Mouse (Mus musculus) liver, adult (tissue): Measurements from ENCODE around the gene Wdr24.
A peak's percentile ranks its signal among the peaks of the same experiment; 100 is the strongest.

ENCODE experiments used
- GATA4 ChIP-seq: IDR thresholded peaks from 2 replicates; pipeline ENCODE4 v1.6.1; 2014; ENCODE audit warnings: mild to moderate bottlenecking, low read length; ENCODE audit not compliant: insufficient replicate concordance

Gene Wdr24

DNA sequence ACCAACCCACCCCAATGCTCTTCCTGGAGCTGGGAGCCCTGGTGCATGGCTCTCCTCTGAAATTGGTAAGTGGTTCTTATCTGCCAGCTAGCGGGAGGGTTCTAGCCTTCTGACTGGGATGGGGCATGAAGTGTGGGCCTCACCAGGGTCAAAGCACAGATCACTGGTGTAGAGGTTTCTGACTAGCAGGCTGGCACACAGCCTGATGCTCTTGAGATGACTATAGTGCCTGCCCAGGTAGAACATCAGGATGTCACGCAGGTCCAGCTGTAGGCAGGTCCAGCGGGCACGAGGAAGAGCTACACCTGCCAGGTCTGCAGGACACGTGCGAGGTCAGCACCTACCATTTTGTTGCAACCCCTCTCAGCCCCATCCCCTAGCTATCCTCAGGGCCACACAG, 36.8 kb downstream of the Wdr24 start:
- no peak for TF ChIP-seq GATA4

DNA sequence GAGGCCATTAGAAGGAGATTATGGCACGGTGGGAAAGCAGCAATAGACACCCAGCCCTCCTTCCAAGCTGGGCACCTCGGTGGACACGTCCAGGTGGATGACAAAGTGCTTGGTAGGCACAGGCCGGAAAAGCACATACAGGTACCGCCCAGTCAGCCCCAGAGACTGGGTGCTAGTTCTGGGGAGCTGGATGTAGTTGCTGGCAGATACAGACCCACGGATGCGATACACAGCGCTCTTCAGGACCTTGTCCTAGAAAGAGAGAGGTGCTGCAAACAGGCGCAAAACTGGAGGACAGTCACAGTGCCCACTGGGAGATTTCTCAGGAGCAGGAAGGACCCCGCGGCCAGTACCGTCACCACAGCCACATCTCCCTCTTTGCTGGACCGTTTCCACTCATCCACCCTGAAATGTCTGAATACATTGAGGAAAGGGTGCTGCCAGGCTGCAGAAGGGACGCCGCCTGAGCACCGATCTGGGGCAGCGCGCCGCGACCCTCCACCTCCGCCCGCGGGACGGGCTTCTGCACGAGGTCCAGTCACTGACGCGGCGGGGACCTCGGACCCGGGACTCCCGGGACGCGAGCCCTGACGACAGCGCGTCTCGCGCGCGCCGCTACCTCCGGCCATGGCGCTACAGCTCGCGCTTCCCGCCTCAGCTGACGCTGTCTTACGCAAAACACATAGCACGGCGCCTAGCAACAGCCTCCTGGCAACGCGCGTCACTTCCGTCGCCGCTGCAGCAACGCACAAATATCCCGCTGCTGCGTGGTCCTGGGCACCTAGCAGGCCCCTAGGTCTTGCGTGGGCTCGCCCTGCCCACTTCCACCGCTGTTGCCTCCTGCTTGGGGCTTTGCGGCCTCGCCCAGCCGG, 37.6 kb downstream of the Wdr24 start, which contains the start of gene Wdr90:
Wdr90 (minus strand) TSS at position 670 of the 872 bp plus-strand sequence.
- TF ChIP-seq GATA4 = no peak; the same call in 1 of the 2 replicates

DNA sequence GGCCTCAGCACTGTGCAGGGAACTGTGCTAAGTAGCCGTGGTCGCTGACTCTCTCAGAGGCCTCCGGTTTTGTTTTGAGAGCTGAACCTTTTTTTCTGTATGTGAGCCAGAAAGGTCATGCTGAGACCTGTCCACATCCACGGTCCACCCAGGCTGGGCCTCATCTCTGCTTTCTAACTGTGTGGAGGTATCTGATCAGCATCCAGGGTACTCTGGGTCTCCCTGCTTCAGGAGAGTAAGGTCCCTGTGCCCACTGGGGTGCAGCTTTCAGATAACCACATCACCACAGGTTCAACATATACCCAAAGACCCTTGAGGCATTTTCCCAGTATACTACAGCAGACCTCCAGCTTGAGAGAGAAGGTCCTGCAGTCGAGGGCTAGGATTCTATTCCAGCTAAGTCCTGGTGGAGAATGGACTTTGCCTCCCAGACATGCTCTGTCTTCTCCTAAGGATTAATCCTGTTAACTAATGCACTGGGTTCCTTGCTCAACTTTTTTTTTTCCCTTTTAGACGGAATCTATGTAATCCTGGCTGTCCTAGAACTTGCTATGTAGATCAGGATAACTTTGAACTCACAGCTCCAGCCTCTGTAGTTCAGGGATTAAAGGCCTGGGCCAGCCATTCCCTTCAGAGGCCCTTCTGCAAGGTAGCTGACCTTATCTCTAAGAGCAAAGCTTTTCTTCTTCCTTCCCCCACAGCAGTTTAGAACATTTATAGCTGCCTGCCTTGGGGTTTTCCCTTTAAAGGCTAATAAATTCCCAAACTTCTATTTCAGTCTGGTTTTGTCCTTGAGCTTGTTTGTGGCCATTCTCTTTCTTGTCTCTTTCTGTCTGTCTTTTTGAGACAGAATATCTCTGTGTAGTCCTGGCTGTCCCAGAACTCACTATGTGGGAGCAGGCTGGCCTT, 38.5 kb downstream of the Wdr24 start:
- TF ChIP-seq GATA4 = no peak

DNA sequence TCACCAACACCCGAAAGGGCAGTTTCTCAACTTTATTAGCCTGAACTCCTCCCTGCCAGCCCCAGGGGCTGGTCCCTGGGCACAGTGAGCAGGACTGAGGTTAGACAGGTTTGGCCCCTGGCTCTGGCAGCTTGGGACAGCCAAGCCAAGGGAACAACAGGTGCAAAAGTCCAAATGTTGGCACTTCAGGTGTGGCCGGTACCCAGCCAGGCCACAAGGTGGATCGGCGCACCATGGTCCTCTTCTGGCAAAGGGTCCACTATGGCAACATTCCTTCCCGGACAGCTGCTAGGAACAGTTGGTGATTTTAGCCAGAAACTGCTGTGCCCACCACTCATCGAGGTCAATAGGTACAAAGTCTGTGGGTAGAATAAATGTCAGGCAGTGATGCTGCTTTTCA, 40.3 kb downstream of the Wdr24 start:
- no peak for TF ChIP-seq GATA4

DNA sequence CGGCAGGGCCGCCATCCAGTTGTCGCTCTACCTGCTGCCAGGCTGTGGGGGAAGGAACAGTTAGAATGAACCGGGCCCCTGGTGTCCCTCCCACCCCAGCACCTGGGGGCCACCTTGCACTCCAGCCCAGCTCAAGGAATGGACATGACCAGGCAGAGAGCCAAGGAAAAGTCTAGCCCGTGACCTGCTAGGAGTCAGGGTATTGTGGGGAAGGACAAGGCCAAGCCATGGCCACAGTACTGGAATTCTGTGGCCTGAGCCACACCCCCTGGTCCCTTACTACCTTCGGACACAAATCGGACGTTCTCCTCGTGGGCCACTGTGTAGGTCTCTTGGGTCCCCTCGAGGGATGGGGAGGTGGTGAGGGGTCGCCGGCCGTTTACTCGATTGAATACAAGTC, 40.9 kb downstream of the Wdr24 start:
- no peak for TF ChIP-seq GATA4

DNA sequence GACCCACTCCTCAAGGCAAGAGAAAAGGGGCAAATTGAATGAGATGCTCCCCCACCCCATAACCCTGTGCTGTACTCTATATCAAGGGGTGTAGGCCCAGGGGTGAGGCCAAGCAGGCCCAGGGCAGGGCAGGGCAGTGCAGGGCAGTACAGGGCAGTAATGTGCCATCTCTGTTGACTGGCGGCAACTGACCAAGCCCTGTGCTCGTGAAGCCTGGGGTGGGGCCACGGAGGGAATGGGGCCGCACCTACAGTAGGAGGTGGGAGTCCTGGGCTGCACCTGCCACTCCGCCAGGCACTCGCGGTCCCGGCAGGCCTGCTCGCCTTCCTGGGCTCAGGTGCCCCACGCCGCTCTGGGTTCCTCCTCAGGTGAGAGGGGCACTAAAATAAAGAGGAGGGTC, 41.9 kb downstream of the Wdr24 start:
- TF ChIP-seq GATA4 = no peak

DNA sequence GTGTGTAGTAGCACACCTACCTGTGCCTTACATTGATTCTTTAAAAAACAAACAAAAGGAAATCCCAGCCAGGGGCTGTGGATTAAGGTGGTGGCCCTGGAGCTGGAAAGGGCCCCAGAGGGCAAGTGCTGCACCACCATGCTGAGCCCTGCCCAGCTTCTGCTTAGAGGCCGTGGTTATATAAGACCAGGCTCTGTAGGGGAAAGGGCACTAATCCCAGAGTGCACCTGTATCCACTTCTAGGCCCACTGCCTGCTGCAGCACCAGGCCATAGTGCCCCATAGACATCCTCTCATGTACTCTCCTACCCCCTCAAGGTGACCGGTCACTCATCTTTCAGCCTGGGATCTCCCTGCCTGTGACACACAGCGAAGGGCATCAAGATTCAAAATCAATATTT, 42.7 kb downstream of the Wdr24 start:
- no peak for TF ChIP-seq GATA4

DNA sequence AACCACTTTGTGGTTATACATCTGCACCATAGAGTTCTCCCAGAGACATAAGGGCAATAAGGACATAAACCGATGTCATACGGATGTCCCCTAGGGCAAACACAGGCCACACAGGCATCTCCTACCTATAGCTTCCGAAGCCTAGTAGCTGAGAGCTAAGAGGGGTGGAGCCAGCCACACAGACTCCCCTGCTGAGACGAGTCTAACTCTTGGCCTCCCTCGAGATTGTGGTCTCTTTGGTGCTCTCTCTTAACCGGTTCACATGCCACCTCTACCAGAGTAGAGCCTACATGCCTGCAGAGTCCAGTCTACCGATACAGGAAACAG, 44.0 kb downstream of the Wdr24 start:
- no peak for TF ChIP-seq GATA4

DNA sequence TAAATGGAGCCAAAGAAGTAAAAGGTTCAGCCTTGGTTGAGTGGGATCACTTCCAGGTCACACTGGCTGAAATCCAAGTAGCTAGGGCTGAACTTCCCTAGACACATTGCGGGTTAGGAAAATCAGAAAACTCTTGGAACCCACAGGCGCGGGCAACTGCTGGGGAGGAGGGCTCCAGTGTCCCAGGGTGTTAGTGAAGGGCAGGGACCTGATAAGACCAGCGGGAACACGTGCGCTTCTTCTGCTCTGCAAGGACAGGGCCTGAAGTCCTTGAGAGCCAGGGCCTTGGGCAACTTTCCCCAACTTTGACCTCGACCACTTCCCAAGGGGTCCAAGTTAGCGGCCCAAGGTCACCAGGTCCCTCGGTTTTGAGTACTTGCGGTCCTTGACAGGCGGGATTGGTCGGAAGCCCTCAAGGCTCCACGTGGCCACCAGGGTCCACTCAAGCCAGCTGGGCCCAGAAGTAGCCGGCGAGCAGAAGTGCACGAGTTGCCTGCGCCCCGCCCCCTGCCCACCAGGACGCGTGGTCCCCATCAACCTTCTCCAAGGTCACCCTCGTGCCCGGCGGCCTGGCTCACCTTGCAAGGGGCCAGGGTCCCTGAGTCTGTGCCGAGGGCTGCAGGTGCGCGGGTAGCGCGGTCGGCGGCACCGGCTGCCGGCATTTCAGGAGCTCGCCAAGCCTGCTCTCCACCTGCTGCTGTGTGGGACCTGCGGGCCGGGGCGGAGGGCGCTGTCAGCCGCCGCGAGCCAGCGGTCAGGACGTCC, 44.6 kb downstream of the Wdr24 start:
- TF ChIP-seq GATA4 = peak; percentile 35; the same call in 1 of the 2 replicates

DNA sequence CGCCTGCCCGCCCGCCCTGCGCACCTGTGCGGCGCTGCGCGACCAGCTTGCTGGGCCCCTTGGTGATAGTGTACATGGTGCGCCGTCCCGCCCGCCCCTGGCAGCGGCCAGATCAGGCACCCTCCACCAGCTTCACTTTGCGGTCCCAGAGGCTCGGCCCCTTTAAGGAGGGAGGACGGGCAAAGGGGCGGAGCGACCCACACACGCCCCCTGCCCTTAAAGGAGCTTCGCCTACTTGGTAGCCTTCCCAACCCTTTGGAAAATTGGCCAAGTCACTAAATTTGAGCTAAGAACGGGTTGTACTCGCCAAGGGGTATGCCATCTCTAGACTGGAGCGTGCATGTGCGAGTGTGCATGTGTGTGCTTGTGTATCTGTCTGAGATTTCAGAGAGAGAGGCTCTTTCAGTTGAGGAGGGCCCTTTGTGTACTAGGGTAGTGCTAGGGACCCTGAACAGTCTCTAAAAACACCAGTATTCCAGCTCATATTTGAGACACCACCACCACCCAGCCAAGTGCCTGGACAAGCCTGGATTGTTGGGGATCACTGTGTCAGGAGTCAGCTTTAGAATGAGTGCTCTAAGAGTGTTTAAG, 45.3 kb downstream of the Wdr24 start, which contains the start of gene Mcrip2:
Mcrip2 (minus strand) TSS at position 164 of the 591 bp plus-strand sequence.
- TF ChIP-seq GATA4 = no peak; the same call in 1 of the 2 replicates

DNA sequence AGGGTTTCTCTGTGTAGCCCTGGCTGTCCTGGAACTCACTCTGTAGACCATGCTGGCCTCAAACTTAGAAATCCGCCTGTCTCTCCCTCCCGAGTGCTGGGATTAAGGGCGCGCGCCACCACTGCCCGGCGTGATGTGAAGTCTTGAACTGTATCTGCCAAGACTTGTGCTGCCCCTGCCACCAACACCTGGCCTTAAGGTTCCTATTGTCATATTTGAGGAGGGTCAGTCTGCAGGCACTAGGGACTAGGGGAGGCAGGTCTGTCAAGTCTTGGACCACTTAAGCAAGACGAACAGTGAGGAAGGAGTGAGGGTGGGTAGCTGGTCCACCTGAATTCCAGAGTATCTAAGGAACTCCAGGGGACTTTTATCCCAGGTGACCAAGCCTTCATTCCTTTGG, 46.1 kb downstream of the Wdr24 start:
- TF ChIP-seq GATA4 = no peak

DNA sequence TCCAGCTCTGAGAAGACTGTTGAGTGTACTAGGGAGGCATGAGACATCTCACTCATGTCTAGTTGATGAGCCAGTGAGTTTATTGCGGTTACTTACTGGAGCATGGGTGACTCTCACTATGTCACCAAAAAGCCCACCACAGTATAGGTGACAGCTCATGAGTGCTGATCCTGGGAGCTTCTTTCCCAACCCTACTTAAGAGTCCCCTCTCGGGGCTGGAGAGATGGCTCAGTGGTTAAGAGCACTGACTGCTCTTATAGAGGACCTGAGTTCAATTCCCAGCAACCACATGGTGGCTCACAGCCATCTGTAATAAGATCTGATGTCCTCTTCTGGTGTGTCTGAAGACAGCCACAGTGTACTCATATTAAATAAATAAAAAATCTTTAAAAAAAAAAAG, 46.5 kb downstream of the Wdr24 start:
- TF ChIP-seq GATA4 = no peak

DNA sequence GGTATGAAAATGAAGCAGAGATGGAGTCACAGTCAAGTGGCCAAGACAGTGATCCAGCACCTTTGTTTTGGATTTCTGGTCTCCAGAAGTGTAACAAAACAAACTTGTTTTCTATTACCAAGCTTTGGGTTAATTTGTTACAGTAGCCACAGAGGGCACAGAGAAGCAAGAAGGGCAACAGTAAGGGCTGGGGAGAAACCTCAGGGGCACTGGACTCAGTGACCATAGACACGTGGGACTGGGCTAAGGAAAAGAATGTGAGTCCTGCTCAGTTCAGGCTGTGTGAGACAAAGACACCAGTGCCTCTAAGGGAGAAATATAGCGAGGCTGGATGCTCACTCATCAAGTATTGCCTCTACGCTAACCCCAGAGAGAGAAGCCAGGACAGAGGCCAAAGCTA, 49.2 kb downstream of the Wdr24 start:
- no peak for TF ChIP-seq GATA4

DNA sequence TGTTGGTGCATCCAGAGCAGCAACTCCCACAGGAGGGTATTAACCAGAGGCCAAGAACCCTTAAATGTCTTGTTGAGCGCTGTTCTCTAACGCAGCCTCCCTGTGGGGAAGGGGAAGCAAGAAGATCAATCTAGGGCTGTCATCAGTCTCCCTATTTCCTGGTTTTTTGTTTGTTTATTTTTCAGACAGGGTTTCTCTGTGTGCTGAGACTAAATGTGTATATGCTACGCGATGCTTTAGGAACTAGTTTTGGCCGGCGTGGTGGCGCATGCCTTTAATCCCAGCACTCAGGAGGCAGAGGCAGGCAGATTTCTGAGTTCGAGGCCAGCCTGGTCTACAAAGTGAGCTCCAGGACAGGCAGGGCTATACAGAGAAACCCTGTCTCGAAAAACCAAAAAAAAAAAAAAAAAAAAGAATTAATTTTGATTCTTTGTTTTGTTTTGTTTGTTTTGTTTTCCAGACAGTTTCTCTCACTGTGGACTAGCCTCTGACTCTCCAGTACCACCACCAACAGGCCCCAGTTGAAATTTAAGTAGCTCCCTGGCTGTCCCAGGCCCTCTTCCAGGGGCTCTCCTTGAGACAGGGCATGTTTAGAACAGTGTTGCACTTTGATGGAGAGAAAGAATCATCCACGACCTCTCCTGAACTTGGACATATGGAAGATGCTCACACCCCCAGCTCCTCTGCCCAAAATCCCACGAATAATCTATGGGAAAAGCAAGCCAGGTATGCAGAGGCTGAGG, 50.1 kb downstream of the Wdr24 start:
- no peak for TF ChIP-seq GATA4
